Mouse (Mus musculus): ENCODE data around the gene Ahdc1.
"Not testable (repeated sequence)": the region's sequence is repeated elsewhere in the genome, so short reads cannot be mapped to it uniquely, and the experiment has no call there.

The Ahdc1 gene

DNA sequence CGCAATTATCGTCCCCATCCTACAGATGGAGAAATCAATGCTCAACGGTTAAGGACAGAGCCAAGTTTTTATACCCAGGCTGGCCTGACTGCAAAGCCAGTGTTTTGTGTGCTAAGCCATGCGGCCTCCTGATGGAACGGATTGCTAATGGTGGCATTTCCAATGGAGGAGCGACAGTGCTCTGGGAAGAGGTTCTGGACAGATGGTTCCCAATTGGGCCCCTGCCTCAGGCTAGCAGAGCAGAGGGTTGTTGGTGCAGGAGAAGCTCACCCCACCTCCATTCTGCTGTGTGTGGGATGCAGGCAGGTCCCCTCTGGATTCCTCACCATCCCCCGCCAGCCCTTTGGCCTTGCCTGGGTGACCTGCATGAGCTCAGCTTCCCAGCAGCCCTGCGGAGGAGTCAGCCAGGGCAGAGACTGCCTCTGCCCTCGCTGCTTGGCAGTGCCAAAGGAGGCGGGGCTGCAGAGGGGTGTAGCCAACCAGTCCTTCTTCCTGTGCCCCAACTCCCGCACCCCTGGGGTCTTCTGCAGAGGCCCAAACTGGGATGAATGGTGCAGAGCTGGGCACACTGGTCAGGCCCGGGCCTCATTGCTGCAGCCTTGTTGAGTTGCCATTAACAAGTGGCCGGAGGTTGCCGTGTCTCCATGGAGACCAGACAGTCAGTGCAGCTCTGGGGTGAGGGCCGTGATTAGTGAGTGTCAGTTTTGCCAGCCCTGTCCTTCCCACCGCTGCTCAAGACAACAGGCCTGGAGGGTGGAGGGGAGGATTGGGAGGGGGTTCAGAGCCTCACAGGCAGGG, 84.1 kb downstream of the Ahdc1 start:
- DNase-seq (ENCODE audit: low read depth, low spot score): peak; percentile 68

DNA sequence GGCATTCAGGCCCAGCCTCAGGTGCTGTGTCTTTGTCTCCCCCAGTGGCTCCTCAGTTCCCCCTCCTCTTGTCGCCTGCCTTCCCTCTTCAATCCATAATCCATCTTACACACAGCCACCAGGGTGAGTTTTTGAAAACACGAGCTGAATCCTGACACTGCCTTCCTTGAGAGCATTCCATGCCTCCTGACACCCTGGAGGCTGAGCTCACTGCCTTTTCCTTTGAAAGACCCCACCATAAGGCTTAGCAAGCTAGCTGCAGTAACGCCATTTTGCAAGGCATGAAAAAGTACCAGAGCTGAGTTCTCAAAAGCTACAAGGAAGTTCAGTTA, 84.6 kb downstream of the Ahdc1 start:
- DNase-seq (ENCODE audit: low read depth, low spot score): not testable (repeated sequence)

DNA sequence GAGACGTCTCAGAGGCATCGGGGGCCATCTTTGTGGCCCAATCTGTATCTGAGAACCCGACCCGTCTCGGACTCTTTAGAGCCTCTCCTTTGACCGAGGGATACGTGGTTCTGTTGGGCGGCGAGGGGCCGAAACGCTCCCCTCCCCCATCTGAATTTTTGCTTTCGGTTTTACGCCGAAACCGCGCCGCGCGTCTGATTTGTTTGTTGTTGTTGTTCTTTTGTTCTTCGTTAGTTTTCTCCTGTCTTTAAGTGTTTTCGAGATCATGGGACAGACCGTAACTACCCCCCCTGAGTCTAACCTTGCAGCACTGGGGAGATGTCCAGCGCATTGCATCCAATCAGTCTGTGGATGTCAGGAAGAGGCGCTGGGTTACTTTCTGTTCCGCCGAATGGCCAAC, 85.6 kb downstream of the Ahdc1 start:
- not testable (repeated sequence) for DNase-seq (ENCODE audit: low read depth, low spot score)

DNA sequence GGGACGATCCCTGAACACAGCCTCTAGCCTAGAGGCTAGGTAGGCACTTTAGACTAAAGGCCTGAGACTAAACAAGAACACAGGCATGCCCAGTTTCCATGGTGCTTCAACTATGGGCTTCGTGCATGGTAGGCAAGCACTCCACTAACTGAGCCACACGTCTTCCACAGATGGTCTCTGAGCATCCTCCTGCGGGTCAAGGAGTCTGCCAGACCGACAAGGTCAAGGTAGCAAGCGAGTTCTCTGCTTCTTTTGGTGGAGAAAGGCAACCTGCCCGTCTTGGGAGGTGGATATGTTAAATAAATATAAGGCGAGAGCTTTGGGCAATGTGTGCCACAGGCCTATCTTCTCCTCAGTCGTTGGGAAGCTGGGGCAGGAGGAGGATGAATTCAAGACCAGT, 90.7 kb downstream of the Ahdc1 start:
- DNase-seq (ENCODE audit: low read depth, low spot score): no peak

DNA sequence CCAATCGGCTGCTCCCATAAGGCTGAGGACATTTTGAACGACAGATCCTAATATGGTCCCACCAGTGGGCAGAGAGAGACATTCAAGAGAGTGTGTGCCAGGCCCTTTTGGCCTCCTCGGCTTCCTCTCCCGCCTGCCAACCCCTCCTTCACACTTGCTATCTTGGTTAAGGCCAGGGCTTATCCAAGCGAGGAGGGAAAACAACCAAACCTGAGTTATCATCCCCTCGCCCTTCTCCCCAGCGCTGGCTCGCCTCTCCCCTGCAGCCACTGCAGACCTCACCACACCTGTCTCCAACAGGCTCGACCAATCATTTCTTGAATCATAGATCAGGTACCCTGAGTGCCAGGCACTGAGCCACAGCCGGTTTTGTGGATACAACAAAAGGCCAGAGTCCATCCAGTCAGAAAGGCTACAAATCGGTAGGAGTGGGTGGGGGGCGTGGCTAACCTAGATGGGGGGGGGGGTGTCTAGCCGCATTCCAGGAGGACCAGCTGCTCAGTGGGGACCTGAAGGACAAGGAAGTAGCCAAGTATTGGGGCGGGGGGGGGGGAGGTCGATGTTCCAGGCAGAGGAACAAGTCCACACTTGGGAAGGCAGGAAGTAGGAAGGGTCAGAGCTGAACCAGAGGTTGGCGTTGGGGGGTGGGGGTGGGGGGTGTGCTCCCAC, 92.6 kb downstream of the Ahdc1 start:
- DNase-seq (ENCODE audit: low read depth, low spot score): no peak

DNA sequence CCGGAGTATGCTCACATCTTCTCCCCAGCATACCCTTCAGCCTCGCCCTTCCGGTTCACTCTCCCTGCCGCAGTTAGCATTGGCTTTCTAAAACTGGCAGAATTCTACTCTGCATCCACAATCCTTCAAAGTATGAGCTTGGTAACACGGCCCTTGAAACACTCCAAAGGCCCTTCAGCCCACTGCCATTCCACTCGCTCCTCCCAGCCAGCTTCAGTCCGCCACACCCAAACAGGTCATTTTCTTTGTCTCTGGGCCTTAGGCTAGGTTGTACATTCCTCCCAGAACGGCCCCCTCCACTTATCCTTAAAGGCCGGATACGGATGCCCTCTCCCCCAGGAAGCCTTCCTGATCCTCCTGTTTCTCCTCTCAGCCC, 93.1 kb downstream of the Ahdc1 start:
- DNase-seq (ENCODE audit: low read depth, low spot score): no peak

DNA sequence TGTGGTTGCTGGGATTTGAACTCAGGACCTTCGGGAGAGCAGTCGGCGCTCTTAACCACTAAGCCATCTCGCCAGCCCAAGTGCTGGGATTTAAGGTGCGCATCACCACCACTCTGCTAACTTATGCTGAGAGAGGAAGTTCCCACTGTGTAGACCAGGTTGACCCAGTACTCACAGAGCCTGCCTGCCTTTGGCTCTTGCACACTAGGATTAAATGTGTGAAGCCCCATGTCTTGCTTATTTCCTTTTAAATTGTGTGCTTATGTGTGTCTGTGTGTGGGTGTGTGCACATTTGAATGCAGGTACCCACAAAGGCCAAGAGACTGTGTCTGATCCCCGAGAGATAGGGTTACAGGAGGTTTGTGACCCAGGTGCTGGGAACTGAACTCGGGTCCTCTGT, 95.6 kb downstream of the Ahdc1 start:
- no peak for DNase-seq (ENCODE audit: low read depth, low spot score)

DNA sequence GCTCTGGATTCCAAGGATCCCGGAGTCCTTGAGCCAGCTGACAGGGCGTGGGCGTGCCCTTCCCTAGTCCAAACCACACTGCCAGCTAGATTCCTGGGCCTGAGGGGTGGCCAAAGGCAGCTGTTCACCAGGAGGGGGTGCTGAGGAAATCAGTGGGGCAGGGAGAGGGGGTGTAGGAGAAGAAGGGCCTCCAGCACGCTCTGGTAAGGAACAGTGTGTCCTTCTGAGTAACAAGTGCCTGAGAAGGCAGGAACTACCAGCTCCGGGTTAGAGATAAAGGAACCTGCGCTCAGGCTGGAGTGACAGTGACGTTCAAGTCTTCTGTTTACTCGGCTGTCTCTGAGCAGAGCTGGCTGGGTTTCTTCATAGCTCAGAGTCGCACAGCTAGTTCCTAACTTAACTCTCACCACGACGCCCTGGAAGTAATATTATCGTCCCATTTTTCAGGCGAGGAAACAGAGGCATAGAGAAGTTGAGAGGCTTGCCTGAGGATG, 96.8 kb downstream of the Ahdc1 start:
- DNase-seq (ENCODE audit: low read depth, low spot score): no peak

DNA sequence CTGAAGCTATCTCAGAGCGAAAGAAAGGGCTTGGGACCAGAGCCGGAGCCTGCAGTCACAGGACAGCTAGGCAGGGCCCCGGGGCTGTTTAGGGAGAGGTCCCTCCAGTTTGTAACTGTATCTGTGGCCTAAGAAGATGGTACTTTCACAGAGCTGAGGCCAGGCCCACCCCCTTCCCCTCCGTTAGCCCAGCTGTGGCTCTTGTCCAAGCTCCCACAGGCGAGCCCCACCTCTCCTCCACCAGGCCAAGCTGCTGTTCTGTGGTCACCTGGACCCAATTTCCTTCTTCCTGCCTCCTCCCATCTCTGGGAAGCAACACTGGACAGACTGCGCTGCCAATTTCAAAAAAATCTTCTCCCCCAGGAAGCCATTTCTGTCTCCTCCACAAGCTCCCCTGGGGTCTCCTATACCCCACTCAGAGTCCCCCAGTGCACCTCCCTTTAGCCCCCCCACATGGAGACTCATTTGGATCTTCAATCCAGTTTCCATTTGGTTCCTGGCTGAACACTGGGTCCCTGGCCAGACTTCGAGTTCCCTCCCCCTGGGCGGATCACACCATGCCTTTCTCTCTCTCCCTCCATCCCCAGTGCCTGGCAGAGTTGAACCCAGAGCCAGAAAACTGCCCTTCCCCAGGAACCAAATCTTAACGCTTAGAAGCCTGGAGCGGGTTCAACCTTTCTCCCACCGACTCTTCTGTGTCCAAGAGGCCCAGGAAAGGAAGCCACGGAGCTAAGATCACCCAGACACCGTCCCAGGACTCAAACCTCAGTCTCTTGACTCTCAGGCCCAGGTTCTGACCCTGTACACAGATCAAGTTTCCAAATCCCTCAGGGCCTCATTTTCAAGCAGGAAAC, 97.6 kb downstream of the Ahdc1 start:
- DNase-seq (ENCODE audit: low read depth, low spot score): no peak

DNA sequence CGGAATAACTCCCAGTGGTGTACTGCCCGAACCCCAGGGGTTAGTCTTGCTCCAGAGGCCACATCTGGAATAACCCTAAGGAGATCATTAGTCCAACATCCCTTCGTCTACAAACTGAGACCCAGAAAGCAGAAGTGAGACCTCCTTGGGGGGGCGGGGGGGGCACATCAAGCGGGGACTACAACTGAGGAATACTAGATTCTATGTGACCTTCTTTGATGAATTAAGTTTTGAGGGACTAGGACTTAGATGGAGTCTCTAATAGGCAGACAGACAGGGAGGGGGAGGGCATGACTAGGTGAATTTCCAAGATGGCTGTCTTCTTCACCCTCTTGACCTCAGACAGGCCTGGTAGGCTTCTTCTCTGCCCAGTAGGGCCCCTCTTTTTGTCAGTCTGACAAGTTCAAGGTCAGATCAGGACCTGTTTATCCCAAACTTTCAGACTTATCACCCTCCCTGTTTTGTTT, 98.3 kb downstream of the Ahdc1 start:
- no peak for DNase-seq (ENCODE audit: low read depth, low spot score)

DNA sequence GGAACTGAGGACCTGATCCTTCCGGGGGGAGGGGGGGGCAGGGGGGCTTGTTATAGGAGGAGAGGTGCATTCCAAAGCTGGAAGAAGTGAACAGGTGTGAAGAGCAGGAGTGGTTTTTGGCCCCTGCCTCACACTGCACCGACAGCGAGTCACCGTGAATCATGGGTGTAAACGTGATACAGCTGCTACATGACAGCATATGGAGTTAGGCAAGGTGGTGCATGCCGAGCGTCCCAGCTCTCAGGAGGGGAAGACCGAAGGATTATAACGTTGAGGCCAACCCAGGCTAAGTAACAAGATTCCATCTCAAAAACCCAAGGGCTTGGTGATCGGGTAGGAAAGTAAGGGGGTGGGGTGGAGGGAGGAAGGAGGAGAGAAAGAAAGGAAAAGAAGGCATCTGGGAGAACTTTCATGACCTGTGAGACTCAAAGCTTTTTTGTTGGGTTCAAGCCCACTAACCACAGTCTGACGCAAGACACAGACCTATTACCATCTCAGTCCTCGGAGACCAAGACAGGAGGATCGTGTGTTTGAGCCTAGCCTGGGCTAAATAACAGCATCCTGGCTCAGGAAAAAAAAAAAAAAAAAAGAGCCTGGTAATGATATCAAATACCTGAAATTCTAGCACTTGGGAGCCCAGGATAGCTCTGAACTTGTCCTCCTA, 101.2 kb downstream of the Ahdc1 start:
- DNase-seq (ENCODE audit: low read depth, low spot score): no peak

DNA sequence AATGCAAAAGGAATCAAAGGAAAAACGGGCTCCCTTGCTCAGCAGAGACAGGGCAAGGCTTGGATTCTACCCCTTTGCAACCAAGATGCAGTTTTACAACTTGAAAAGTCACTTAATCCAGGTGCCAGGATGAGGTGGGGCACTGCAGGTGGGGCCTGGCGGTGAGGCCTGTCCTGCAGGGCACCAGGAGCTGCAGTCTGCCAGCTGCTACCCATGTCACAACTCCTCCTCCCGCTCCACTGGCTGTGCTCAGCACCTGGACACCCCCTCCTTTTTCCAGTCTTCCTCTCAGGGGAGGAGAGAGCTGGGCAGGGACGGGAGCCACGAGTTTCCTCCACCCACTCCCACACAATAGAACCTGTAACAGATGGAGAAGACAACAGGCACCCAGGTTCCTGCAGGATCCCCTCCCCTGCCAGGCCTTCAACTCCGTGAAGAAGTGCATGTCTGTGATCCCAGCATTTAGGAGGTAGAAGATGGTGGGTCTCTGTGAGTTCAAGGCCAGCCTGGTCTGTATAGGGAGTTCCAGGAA, 102.4 kb downstream of the Ahdc1 start:
- DNase-seq (ENCODE audit: low read depth, low spot score): no peak

DNA sequence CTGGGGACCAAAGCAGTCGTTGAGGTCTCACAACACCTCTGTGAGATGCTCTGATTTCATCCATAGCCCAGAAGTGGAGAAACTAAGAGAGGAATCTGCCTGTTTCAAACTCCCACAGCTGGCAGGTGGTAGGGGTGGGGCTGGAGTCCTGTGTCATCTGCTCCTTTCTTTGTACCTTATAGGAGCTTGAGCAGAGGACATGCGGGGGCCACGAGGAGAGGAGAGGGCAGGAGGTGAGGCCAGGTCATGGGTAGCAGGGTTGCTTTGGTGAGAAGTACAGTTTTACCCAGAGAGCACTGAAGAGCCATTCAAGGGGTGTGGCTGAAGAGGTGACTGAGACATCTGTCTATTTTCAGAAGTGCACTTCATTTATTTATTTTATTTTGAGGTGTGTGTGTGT, 103.7 kb downstream of the Ahdc1 start:
- DNase-seq (ENCODE audit: low read depth, low spot score): no peak

DNA sequence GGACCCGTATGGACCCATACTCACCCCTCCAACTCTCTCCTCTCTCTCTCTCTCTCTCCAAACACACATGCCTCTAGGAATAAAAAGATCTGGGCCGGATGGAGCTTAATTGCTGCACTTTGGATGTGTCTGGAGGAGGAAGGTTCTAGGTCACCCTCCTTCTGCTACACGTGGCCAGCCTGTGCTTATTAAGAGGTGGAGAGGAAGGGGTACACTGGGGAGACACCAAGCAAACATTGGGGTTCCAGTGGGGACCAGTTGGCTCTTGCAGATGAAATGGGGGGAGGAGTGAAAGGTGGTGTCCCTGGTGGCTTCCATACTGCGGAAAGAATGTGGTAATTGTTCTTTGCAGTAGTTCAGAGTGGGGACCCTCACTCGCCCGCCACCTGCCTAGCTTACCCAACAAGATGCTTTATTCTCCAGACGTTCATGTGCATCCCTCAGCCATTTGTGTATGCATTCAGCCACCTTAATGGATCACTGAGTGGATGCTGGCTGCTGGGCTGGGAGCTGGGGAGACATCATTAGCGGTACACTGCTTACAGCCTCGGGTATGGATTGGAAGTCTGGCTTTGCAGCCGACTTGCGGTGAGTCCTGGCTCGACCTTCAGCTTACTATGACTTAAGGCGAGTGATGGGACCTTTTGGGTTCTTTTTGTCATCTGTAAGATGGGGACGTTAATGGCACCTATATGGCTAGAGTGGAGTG, 104.8 kb downstream of the Ahdc1 start:
- DNase-seq (ENCODE audit: low read depth, low spot score): no peak

DNA sequence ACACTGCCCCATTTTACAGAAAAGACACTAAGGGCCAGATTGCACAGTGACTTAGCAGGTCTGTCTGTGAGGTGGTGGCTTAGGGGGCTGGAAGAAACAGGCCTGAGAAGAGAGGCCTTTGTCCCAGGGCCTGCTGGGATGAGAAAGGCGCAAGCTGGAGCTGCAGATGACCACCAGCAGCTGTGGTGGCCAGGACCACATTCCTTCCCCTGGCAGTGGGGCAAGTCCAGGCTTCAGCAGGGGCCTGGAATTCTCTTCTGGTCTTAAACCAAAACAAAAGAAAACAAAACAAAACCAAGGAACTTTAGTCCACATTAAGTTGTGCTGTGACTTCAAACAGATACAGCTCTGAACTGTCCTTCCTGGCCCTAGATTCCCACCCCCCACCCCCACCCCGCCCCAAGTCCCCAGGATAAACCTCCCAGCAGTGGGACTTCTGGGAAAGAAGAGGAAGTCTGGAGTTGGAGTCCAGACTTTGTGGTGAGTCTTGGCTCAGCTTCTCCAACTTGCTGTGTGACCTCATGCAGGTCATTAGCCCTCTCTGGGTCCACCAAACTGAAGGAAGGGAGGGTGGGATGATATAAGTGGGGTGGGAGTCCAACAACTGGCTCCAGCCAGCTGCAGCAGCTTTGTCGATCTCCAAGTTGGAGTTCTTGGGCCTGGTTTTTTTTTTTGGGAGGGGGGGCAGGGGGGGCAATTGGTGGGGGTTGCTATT, 105.9 kb downstream of the Ahdc1 start:
- no peak for DNase-seq (ENCODE audit: low read depth, low spot score)

DNA sequence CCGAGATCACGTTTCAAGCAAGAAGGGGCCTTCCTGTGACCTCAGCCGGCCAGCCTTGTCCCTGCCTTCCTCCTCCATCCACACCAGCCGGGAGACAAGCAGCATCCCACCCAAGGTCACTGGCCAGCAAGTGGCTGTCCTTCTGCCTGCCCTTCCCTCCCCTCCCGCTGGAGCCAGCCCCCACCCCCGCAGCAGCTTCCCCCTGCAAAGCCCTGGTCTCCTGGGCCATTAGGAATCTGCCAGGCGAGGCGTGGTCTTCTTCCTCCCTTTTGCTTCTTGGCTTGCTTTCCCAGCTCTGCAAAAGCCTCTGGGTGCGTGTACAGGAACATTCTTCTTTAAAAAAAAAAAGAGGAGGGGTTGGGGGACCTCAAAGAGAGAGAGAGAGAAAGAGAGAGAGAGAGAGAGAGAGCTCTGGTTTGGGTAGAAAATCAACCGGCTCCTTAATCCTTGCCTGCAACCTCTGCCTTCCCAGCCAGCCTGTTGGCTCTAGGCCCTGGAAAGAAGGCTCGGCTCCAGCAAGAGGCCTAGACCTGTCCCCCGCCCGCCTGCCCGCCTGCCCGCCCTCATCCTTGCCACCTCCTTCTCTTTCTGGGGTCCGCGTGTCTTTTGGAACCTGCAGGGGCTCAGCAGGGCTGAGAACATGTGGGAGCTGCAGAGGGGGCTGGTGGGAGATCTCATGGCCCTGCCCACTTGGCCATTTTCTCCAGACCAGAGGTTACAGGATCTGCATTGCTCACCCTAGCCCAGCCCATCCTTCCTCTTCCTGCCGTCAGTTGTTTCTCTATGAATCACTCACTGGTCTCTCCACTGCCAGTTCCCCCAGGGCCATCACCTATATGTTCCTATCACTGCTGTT, 106.7 kb downstream of the Ahdc1 start:
- no peak for DNase-seq (ENCODE audit: low read depth, low spot score)

DNA sequence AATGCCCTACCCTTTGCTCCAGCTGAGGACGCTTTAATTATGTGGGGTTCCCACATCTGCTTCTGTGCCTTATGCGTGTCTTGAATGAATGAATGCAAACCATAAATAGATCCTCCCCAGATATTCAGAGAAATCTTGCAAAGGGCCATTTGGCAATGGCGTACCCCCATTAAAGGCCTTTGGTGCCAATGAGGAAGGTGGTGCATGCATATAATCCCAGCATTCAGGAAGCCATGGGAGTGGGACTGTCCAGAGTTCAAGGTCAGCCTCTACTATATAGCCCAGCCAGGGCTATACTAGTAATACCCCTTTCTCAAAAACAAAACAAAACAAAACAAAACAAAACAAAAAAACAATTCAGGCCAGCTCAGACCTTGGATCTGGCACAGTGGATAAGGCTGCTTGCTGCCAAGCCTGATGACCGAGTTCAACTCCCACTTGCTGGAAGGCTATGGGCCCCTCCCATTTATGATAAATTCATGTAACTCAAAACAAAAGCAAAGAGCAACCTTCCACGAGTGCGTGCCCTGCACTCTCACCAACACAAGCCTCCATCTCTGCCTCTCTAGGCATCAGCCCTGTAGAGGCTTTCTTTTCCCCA, 107.8 kb downstream of the Ahdc1 start:
- DNase-seq (ENCODE audit: low read depth, low spot score): no peak

DNA sequence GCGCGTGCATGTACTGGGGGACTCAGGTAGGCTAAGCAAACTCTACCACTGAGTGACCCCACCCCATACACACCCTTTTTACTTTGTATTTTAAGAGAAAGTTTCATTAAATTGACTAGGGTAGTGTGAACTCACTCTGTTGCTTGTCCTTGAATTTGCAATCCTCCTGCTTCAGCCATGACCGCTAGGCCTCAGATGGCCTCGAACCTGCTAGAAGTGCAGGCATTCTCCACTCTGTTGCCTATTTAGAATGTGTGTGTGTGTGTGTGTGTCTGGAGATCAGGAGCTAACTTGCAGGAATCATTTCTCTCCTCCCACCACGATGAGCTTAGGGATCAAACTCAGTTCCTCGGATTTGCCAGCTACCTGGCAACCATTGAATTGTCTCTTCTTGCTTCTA, 108.5 kb downstream of the Ahdc1 start:
- no peak for DNase-seq (ENCODE audit: low read depth, low spot score)

DNA sequence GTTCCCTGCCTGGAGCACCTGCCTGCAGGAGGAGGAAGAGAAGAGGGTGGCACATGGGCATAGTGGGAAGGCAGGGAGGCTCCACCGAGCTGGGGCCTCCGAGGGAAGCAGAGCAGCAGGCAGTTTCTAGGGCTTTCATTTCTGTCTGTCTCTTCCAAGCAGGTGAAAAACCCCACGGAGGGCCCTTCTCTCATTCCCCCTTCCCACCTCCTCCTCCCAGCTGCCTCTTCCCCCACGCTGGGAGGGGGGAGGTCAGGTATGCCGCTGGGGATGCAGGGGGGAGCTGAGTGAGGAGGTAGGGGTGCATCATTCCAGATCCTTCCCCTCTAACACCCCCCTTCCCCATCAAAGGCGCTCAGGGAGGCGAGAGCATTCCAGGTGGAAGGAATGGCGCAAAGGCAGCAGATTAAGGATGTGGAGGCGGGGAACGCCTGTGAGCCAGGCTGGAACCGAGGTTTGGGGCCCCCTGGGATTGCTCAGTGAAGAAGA, 109.8 kb downstream of the Ahdc1 start:
- DNase-seq (ENCODE audit: low read depth, low spot score): no peak
